Mouse (Mus musculus) adrenal gland, postnatal 25 days (tissue): Measurements from ENCODE around the gene Phb. TPM values are rescaled to one million over a fixed set of nuclear protein-coding genes. Genes with fewer than 3 reads are reported as not detected.

Experiments used
- DNase-seq: peaks from one replicate; pipeline ENCODE4 v3.0.0; 2021; ENCODE audit warnings: mixed read lengths
- total RNA-seq: library from RNA; stranded (reverse); gene quantifications from 2 replicates; pipeline ENCODE4 v1.2.3, GENCODE M21; 2021

The Phb gene
- total RNA-seq, 1 experiment from 2014 or later: 315 TPM

DNA sequence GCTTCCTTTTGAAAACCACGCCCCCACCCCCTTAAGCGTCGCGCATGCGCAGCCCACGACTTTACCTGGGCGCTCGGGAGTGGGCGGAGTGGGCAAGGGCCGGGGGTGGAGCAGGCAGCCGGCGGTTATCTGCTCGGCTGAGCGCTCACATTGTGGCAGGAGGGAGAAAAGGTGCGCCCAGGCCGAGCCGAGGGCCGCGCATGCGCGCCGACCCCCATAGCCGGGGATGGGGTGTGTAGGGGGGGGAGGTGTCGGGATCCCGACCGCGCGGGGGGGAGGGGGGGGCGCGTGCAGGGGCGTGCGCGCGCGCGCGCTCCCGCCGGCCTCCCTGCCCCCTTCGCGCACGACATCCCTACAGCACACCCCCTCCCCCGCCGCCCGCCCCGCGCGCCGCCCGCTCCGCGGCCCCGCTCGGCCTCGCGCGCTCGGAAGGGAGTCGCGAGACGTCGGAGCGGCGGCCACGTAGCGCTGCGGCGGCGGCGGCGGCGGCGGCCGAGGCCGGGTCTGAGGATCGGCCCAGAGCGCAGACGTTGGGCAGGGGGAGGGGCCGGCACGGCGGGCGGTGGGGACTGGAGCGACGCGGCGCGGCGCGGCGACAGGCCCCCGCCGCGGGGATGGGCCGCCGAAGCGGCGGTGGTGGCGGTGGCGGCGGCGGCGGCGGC lies 45.9 kb downstream of the Phb start, which contains the start of gene Zfp652:
Gene Zfp652 (plus strand): TSS at position 111 of the 662 bp plus-strand sequence.
- DNase-seq: peak; percentile 86

GRCm38 (mm10) chr11:95713225-95713810 lies 46.6 kb downstream of the Phb start:
- DNase-seq: peak; percentile 50

DNA sequence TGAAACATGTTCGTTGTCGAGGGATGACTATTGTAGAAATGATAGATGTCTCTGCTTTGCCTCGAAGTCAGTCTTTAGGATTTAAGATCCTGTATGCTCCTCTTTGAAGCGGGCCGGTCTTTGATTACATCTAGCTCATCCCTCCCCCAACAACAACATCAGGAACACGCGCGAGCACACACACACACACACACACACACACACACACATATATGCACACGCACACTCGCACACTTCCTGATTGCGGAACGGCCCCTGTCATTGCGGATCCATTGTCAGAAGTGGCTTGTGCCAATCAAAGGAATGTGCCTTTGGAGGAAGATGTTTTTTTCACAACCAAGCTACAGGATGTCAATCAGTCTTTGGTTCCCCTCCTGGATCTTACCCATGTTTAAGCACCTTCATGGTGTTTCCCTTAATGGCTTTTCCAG lies 47.1 kb downstream of the Phb start:
- DNase-seq: no peak

DNA sequence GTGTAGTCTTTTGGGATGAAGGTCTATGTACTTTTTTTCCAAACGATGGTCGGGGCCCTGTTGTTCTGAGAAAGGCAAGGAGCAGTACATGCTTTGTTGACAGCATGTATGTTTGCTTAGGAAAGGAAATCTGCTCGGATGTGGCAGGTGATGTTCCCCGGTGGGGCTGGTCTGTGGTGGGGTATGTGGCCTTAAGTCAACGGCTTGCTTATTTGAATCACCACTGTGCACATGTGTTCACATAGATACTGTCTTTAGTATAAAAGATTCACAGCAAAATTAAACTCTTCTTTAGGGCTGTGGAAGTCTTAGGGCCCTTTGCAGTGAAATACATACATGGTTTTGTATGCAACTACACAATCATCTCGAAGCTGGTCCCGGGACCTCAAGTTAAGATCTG lies 47.7 kb downstream of the Phb start:
- DNase-seq: no peak

GRCm38 (mm10) chr11:95716136-95716535 lies 49.4 kb downstream of the Phb start:
- no peak for DNase-seq

- DNase-seq: no peak
Measured at GRCm38 (mm10) chr11:95719356-95719755, 52.6 kb downstream of the Phb start.

GRCm38 (mm10) chr11:95723287-95723686 lies 56.5 kb downstream of the Phb start, which contains the start of gene B130006D01Rik:
TSS of gene B130006D01Rik (plus strand) at chr11:95723587.
- no peak for DNase-seq

GRCm38 (mm10) chr11:95724466-95724865 lies 57.7 kb downstream of the Phb start:
- DNase-seq: no peak

DNA sequence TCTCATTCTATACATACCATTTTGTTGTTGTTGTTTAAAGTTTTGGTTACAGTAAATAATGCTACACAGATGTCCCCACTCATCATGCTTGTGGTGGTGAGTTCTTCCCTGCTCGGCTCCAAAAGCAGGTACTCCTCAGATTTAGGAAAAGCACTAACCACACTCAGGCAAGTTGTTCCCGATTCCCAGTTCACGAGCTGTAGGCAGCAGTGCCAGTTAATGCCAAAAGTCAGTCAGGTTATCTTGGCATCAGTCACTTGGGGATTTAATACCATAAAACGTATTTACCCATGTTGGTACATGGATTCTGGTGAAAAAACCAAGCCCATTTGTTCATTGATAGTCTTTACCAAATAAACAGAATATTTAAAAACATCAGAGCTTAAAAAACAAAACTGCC lies 59.4 kb downstream of the Phb start:
- no peak for DNase-seq

- DNase-seq: no peak
Measured at GRCm38 (mm10) chr11:95727947-95728346, 61.2 kb downstream of the Phb start.

DNA sequence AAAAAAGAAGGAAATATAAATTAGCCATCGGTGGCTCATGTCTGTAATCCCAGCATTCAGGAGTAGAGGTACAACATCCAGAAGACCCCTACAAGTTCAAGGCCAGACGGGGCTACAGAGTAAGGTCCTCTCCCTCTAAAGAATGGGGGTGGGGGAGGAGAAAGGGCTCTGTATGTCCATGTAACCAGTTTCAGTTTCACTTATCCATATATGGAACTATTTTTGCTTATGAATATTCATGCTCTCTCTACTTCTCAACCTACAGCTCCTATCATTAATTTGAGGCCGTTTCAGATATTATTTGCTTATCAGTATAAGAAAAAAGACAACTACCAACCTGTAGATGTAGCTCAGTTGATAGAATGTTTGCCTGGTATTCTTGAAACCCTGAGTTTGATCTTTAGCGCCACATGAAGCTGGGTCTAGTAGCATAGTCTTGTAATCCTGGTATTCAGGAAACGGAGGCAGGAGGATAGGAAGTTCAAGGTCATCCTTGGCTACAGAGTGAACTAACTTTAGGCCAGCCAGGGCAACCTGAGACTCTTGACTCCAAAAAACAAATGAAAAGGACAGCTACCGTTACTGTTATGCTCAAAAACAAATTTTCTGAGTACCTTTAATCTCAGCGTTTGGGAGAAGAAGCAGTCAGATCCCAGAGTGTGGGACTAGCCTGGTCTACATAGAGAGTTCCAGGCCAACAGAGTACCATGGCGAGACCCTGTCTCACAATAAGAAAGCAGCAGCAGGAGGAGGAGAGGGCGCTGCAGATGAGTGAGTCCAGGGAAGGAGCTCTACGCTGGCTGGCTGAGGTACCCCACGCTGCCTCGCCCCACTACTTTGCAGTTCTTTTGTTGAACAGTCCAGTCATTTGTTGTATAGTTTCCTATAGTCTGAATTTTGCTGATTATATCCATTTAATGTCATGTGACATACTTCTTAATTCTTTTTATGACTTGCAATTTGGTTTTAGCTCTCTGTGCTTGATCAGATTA lies 62.5 kb downstream of the Phb start:
- no peak for DNase-seq

Other genes with a start within 250 kb of the Phb start
- gene Nxph3, start 152.4 kb upstream of the Phb start, total RNA-seq: 2.0 and 2.9 TPM in 2 replicates
- 1.7 and 3.3 TPM in 2 replicates for gene Ngfr, start 79.2 kb upstream of the Phb start, total RNA-seq
- 40.8 and 51.1 TPM in 2 replicates for gene Zfp652, start 45.7 kb downstream of the Phb start, total RNA-seq
- 1.1 and 1.4 TPM in 2 replicates for gene B130006D01Rik, start 56.6 kb downstream of the Phb start, total RNA-seq
- 133 and 225 TPM in 2 replicates for gene Phospho1, start 157.5 kb downstream of the Phb start, total RNA-seq
- 16.2 and 20.1 TPM in 2 replicates for gene Gngt2, start 170.3 kb downstream of the Phb start, total RNA-seq
- gene Abi3, start 175.5 kb downstream of the Phb start, total RNA-seq: 15.2 and 16.7 TPM in 2 replicates
- gene B4galnt2, start 247.9 kb downstream of the Phb start, total RNA-seq: not detected in 2 replicates